Mouse (Mus musculus): ENCODE data around the gene Vmn1r130.
"Not testable (repeated sequence)": the region's sequence is repeated elsewhere in the genome, so short reads cannot be mapped to it uniquely, and the experiment has no call there.

Vmn1r130 gene

GRCm38 (mm10) chr7:21511480-21511879 lies at the start of gene Vmn1r130:
TSS of gene Vmn1r130 (plus strand) at chr7:21511780.
- DNase-seq (ENCODE audit: low read depth): not testable (repeated sequence)

- DNase-seq (ENCODE audit: low read depth): not testable (repeated sequence)
Observed at GRCm38 (mm10) chr7:21545990-21546389, 34.4 kb downstream of the Vmn1r130 start, which contains the start of gene Vmn1r131. TSS of gene Vmn1r131 (minus strand) at chr7:21546090.

Data from c-Kit-positive CD71-negative TER-119-negative erythroid progenitor cells, embryonic 14.5 days (primary cell).